Mouse (Mus musculus): Measurements from ENCODE around the gene Zc3h12c. TPM values are rescaled to one million over a fixed set of nuclear protein-coding genes. Genes with fewer than 3 reads are reported as not detected.
"Not testable (repeated sequence)": the region's sequence is repeated elsewhere in the genome, so short reads cannot be mapped to it uniquely, and the experiment has no call there.

Zc3h12c gene
- total RNA-seq, 2 experiments from 2014 or later, result 0.19 to 1.1 TPM

- ATAC-seq (replicated peaks; ENCODE audit: low FRiP score, poor library complexity, severe bottlenecking), result no peak
These were observed 61.2 kb downstream of the Zc3h12c start for GRCm38 (mm10) chr9:52107161-52107560.

GRCm38 (mm10) chr9:52105423-52105822 is 62.9 kb downstream of the Zc3h12c start:
- no peak for ATAC-seq (replicated peaks; ENCODE audit: low FRiP score, poor library complexity, severe bottlenecking)

GRCm38 (mm10) chr9:52104225-52104615 is 64.2 kb downstream of the Zc3h12c start:
- ATAC-seq (replicated peaks; ENCODE audit: low FRiP score, poor library complexity, severe bottlenecking), result no peak

- ATAC-seq (replicated peaks; ENCODE audit: low FRiP score, poor library complexity, severe bottlenecking), result peak; percentile 67
These were observed 64.7 kb downstream of the Zc3h12c start for GRCm38 (mm10) chr9:52103448-52104224.

GRCm38 (mm10) chr9:52102060-52102844 is 66.1 kb downstream of the Zc3h12c start:
- no peak for ATAC-seq (replicated peaks; ENCODE audit: low FRiP score, poor library complexity, severe bottlenecking)

GRCm38 (mm10) chr9:52100426-52100825 is 67.9 kb downstream of the Zc3h12c start:
- no peak for ATAC-seq (replicated peaks; ENCODE audit: low FRiP score, poor library complexity, severe bottlenecking)

GRCm38 (mm10) chr9:52098600-52098999 is 69.8 kb downstream of the Zc3h12c start:
- peak; percentile 70 for ATAC-seq (replicated peaks; ENCODE audit: low FRiP score, poor library complexity, severe bottlenecking)

- ATAC-seq (replicated peaks; ENCODE audit: low FRiP score, poor library complexity, severe bottlenecking), result no peak
These were observed 71.0 kb downstream of the Zc3h12c start for GRCm38 (mm10) chr9:52097386-52097785.

- ATAC-seq (replicated peaks; ENCODE audit: low FRiP score, poor library complexity, severe bottlenecking), result no peak
These were observed 72.7 kb downstream of the Zc3h12c start for GRCm38 (mm10) chr9:52095666-52096065.

GRCm38 (mm10) chr9:52094471-52094980 is 73.8 kb downstream of the Zc3h12c start:
- ATAC-seq (replicated peaks; ENCODE audit: low FRiP score, poor library complexity, severe bottlenecking), result no peak

GRCm38 (mm10) chr9:52094016-52094415 is 74.4 kb downstream of the Zc3h12c start:
- no peak for ATAC-seq (replicated peaks; ENCODE audit: low FRiP score, poor library complexity, severe bottlenecking)

- no peak for ATAC-seq (replicated peaks; ENCODE audit: low FRiP score, poor library complexity, severe bottlenecking)
These were observed 75.3 kb downstream of the Zc3h12c start for GRCm38 (mm10) chr9:52093108-52093507.

GRCm38 (mm10) chr9:52092311-52092710 is 76.1 kb downstream of the Zc3h12c start:
- no peak for ATAC-seq (replicated peaks; ENCODE audit: low FRiP score, poor library complexity, severe bottlenecking)

GRCm38 (mm10) chr9:52091752-52092151 is 76.6 kb downstream of the Zc3h12c start:
- no peak for ATAC-seq (replicated peaks; ENCODE audit: low FRiP score, poor library complexity, severe bottlenecking)

GRCm38 (mm10) chr9:52082414-52082813 is 86.0 kb downstream of the Zc3h12c start:
- ATAC-seq (replicated peaks; ENCODE audit: low FRiP score, poor library complexity, severe bottlenecking), result no peak

- ATAC-seq (replicated peaks; ENCODE audit: low FRiP score, poor library complexity, severe bottlenecking), result no peak
These were observed 86.4 kb downstream of the Zc3h12c start for GRCm38 (mm10) chr9:52081979-52082378.

GRCm38 (mm10) chr9:52077692-52078091 is 90.7 kb downstream of the Zc3h12c start:
- no peak for ATAC-seq (replicated peaks; ENCODE audit: low FRiP score, poor library complexity, severe bottlenecking)

- ATAC-seq (replicated peaks; ENCODE audit: low FRiP score, poor library complexity, severe bottlenecking), result no peak
These were observed 92.3 kb downstream of the Zc3h12c start for GRCm38 (mm10) chr9:52076089-52076488.

GRCm38 (mm10) chr9:52072202-52072601 is 96.2 kb downstream of the Zc3h12c start:
- ATAC-seq (replicated peaks; ENCODE audit: low FRiP score, poor library complexity, severe bottlenecking), result no peak

GRCm38 (mm10) chr9:52071352-52071751 is 97.0 kb downstream of the Zc3h12c start:
- not testable (repeated sequence) for ATAC-seq (replicated peaks; ENCODE audit: low FRiP score, poor library complexity, severe bottlenecking)

- ATAC-seq (replicated peaks; ENCODE audit: low FRiP score, poor library complexity, severe bottlenecking), result no peak
These were observed 98.3 kb downstream of the Zc3h12c start for GRCm38 (mm10) chr9:52070052-52070451.
